22 mouse cellular contexts compared by ENCODE assay signal in genomic region chr14:17906931-17907330, GRCm38 (mm10).
"Had no signal": no experiment of that assay in that cellular context is flagged by ENCODE, and none has a peak within 500 bp of the region (broad histone marks: within the 10 kb centered on the region; RNA-seq: fewer than 3 reads in every experiment).

No protein-coding gene starts in this region.

- H3K4me3 ChIP-seq: limb, embryonic 12.5 days; limb, embryonic 15.5 days; midbrain, embryonic 12.5 days; midbrain, embryonic 15.5 days; neural tube, embryonic 12.5 days; neural tube, embryonic 15.5 days; stomach, embryonic 15.5 days had no signal

- ATAC-seq: intestine, embryonic 16.5 days; liver, postnatal 0 days; lung, postnatal 0 days; midbrain, embryonic 15.5 days had no signal

- H3K27ac ChIP-seq: limb, embryonic 12.5 days; limb, embryonic 15.5 days; liver, embryonic 14.5 days; macrophage; midbrain, embryonic 12.5 days; midbrain, embryonic 15.5 days; neural tube, embryonic 12.5 days; neural tube, embryonic 15.5 days; stomach, embryonic 15.5 days had no signal

- DNase-seq: kidney, adult 18-20 months; kidney, adult 9 months; kidney, postnatal 14 days; kidney, postnatal 4 days; layer of hippocampus, postnatal 36 days; liver, postnatal 0 days; lung, embryonic 14.5 days; right cerebral cortex, postnatal 25 days; spleen, adult 18-20 months; thymus, adult 18-20 months; thymus, postnatal 36 days had no signal
